Mouse (Mus musculus): ENCODE measurements around the gene Pmm2. TPM values are rescaled to one million over a fixed set of nuclear protein-coding genes. Genes with fewer than 3 reads are reported as not detected.

Gene Pmm2
- polyA plus RNA-seq, 1 experiment, result 44.2 TPM

DNA sequence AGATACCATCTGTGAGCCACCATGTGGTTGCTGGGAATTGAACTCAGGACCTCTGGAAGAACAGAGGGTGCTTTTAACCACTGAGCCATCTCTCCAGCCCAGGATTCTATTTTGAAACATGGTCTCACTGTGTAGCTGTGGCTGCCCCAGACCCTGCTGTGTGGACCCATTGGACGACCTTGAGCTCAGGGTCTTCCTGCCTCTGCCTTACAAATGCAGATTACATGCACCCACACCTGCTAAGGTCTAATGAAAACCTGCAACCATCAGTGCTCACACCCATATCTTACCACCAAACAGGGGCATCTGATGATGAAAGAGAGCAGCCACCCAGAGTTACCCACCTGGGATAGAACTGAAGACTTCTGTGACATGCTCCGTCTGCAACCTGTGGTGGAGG lies 18.8 kb downstream of the Pmm2 start:
- no peak overlapping the region for H3K4me3 ChIP-seq (ENCODE audit: insufficient read depth, poor library complexity, severe bottlenecking)
- H3K79me2 ChIP-seq (ENCODE audit: control insufficient read depth, insufficient read depth), result no peaks in the 10 kb centered on the region
- no peak for TF ChIP-seq USF1 (IDR thresholded peaks at IDR 0.05; ENCODE audit: low read depth)
- no peak for TF ChIP-seq CTCF (IDR thresholded peaks at IDR 0.05; ENCODE audit: control insufficient read depth, insufficient read depth, insufficient read length)
- TF ChIP-seq MYOG (IDR thresholded peaks at IDR 0.05; ENCODE audit: control insufficient read depth, extremely low read depth, insufficient read length), result no peak
- TF ChIP-seq CEBPB (IDR thresholded peaks at IDR 0.05; ENCODE audit: low read depth), result no peak
- TF ChIP-seq MAX (IDR thresholded peaks at IDR 0.05), result no peak
- no peak for TF ChIP-seq MYOD1 (IDR thresholded peaks at IDR 0.05; ENCODE audit: control insufficient read depth, insufficient read length, low read depth)
- no peak for TF ChIP-seq FOSL1 (IDR thresholded peaks at IDR 0.05; ENCODE audit: insufficient read depth, low read length, poor library complexity, severe bottlenecking)
- H3K27me3 ChIP-seq (ENCODE audit: control insufficient read depth, insufficient read depth, insufficient read length), result no peaks in the 10 kb centered on the region
- no peaks in the 10 kb centered on the region for H3K79me3 ChIP-seq (ENCODE audit: low read depth)
- no peak overlapping the region for H3ac ChIP-seq (ENCODE audit: control insufficient read depth, insufficient read length, low read depth)
- peaks cover 66% of the 10 kb centered on the region for H3K36me3 ChIP-seq (ENCODE audit: control insufficient read depth, insufficient read depth)

DNA sequence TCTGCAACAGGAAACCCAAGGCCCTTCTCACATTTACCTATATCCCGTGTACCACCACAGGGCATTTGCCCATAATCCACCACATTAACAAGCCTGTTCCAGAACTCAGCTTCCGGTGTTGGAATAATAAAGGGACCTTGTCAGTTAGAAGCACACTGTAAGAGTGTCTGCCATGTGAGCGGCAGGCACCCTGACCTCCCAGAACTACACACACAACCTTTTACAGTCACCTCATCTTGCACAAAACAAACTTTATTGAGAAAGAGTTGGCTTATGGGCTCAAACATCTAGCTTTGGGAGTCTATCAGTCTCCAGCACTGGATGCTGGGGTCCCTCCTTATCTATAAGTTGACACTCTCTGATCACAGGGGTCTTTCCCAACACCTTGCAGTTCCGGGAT lies 20.9 kb downstream of the Pmm2 start:
- Histone ChIP-seq H3K79me3 (ENCODE audit: low read depth) (peaks cover 2% of the 10 kb centered on the region), H3K36me3 (ENCODE audit: control insufficient read depth, insufficient read depth) (peaks cover 64% of the 10 kb centered on the region), H3K4me3 (ENCODE audit: insufficient read depth, poor library complexity, severe bottlenecking) (no peak overlapping the region), H3K27me3 (ENCODE audit: control insufficient read depth, insufficient read depth, insufficient read length) (no peaks in the 10 kb centered on the region), H3ac (ENCODE audit: control insufficient read depth, insufficient read length, low read depth) (no peak overlapping the region), H3K79me2 (ENCODE audit: control insufficient read depth, insufficient read depth) (peaks cover 4% of the 10 kb centered on the region)
- no peak for TF ChIP-seq USF1 (IDR thresholded peaks at IDR 0.05; ENCODE audit: low read depth)
- TF ChIP-seq CEBPB (IDR thresholded peaks at IDR 0.05; ENCODE audit: low read depth), result no peak
- TF ChIP-seq MYOD1 (IDR thresholded peaks at IDR 0.05; ENCODE audit: control insufficient read depth, insufficient read length, low read depth), result no peak
- no peak for TF ChIP-seq MYOG (IDR thresholded peaks at IDR 0.05; ENCODE audit: control insufficient read depth, extremely low read depth, insufficient read length)
- TF ChIP-seq MAX (IDR thresholded peaks at IDR 0.05), result no peak
- TF ChIP-seq FOSL1 (IDR thresholded peaks at IDR 0.05; ENCODE audit: insufficient read depth, low read length, poor library complexity, severe bottlenecking), result no peak
- no peak for TF ChIP-seq CTCF (IDR thresholded peaks at IDR 0.05; ENCODE audit: control insufficient read depth, insufficient read depth, insufficient read length)

DNA sequence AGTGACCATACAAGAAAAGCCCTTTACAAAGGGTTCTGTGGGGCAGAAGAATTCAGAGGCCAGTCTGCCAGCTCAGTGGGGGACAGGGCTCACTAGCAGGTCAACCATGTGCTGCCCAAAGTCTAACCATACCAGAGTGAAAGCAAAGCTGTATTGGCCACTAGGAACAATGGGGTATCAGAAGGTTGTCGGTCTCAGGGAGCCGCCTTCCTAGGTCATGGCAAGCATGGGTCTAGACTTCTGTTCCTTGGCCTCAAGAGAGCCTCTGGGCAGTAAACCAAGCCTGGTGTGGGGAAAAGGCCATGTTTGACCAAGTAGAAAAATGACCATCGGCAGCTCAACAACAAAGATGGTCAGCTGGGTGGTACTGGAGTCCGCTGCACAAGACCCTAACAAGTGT lies 21.3 kb downstream of the Pmm2 start:
- Histone ChIP-seq H3K4me3 (ENCODE audit: insufficient read depth, poor library complexity, severe bottlenecking) (no peak overlapping the region), H3ac (ENCODE audit: control insufficient read depth, insufficient read length, low read depth) (no peak overlapping the region), H3K36me3 (ENCODE audit: control insufficient read depth, insufficient read depth) (peaks cover 64% of the 10 kb centered on the region), H3K79me2 (ENCODE audit: control insufficient read depth, insufficient read depth) (peaks cover 8% of the 10 kb centered on the region), H3K79me3 (ENCODE audit: low read depth) (peaks cover 3% of the 10 kb centered on the region), H3K27me3 (ENCODE audit: control insufficient read depth, insufficient read depth, insufficient read length) (no peaks in the 10 kb centered on the region)
- TF ChIP-seq MYOG (IDR thresholded peaks at IDR 0.05; ENCODE audit: control insufficient read depth, extremely low read depth, insufficient read length) (no peak), FOSL1 (IDR thresholded peaks at IDR 0.05; ENCODE audit: insufficient read depth, low read length, poor library complexity, severe bottlenecking) (no peak), CEBPB (IDR thresholded peaks at IDR 0.05; ENCODE audit: low read depth) (no peak), USF1 (IDR thresholded peaks at IDR 0.05; ENCODE audit: low read depth) (no peak), MAX (IDR thresholded peaks at IDR 0.05) (no peak), CTCF (IDR thresholded peaks at IDR 0.05; ENCODE audit: control insufficient read depth, insufficient read depth, insufficient read length) (no peak), MYOD1 (IDR thresholded peaks at IDR 0.05; ENCODE audit: control insufficient read depth, insufficient read length, low read depth) (no peak)

GRCm38 (mm10) chr16:8663022-8663421 lies 25.5 kb downstream of the Pmm2 start:
- H3K4me3 ChIP-seq (ENCODE audit: insufficient read depth, poor library complexity, severe bottlenecking), result no peak overlapping the region
- no peak for TF ChIP-seq MYOD1 (IDR thresholded peaks at IDR 0.05; ENCODE audit: control insufficient read depth, insufficient read length, low read depth)
- TF ChIP-seq FOSL1 (IDR thresholded peaks at IDR 0.05; ENCODE audit: insufficient read depth, low read length, poor library complexity, severe bottlenecking), result no peak
- TF ChIP-seq USF1 (IDR thresholded peaks at IDR 0.05; ENCODE audit: low read depth), result no peak
- TF ChIP-seq MAX (IDR thresholded peaks at IDR 0.05), result no peak
- TF ChIP-seq CEBPB (IDR thresholded peaks at IDR 0.05; ENCODE audit: low read depth), result no peak
- TF ChIP-seq MYOG (IDR thresholded peaks at IDR 0.05; ENCODE audit: control insufficient read depth, extremely low read depth, insufficient read length), result no peak
- no peak for TF ChIP-seq CTCF (IDR thresholded peaks at IDR 0.05; ENCODE audit: control insufficient read depth, insufficient read depth, insufficient read length)
- H3K79me2 ChIP-seq (ENCODE audit: control insufficient read depth, insufficient read depth), result peaks cover 50% of the 10 kb centered on the region
- peaks cover 40% of the 10 kb centered on the region for H3K79me3 ChIP-seq (ENCODE audit: low read depth)
- peaks cover 55% of the 10 kb centered on the region for H3K36me3 ChIP-seq (ENCODE audit: control insufficient read depth, insufficient read depth)
- no peaks in the 10 kb centered on the region for H3K27me3 ChIP-seq (ENCODE audit: control insufficient read depth, insufficient read depth, insufficient read length)
- no peak overlapping the region for H3ac ChIP-seq (ENCODE audit: control insufficient read depth, insufficient read length, low read depth)

- Histone ChIP-seq H3ac (ENCODE audit: control insufficient read depth, insufficient read length, low read depth) (no peak overlapping the region), H3K79me2 (ENCODE audit: control insufficient read depth, insufficient read depth) (peaks cover 59% of the 10 kb centered on the region), H3K79me3 (ENCODE audit: low read depth) (peaks cover 47% of the 10 kb centered on the region), H3K4me3 (ENCODE audit: insufficient read depth, poor library complexity, severe bottlenecking) (no peak overlapping the region), H3K27me3 (ENCODE audit: control insufficient read depth, insufficient read depth, insufficient read length) (no peaks in the 10 kb centered on the region), H3K36me3 (ENCODE audit: control insufficient read depth, insufficient read depth) (peaks cover 53% of the 10 kb centered on the region)
- TF ChIP-seq MYOD1 (IDR thresholded peaks at IDR 0.05; ENCODE audit: control insufficient read depth, insufficient read length, low read depth) (no peak), MYOG (IDR thresholded peaks at IDR 0.05; ENCODE audit: control insufficient read depth, extremely low read depth, insufficient read length) (no peak), FOSL1 (IDR thresholded peaks at IDR 0.05; ENCODE audit: insufficient read depth, low read length, poor library complexity, severe bottlenecking) (no peak), CEBPB (IDR thresholded peaks at IDR 0.05; ENCODE audit: low read depth) (no peak)
Measured at GRCm38 (mm10) chr16:8663606-8664539, 26.4 kb downstream of the Pmm2 start.

Measured in C2C12 (cell line).